Mouse (Mus musculus) heart, embryonic 12.5 days (tissue): ENCODE measurements around the gene Uggt1. TPM values are rescaled to one million over a fixed set of nuclear protein-coding genes. Genes with fewer than 3 reads are reported as not detected.

ENCODE experiments used
- ATAC-seq: fragments of 200-750 bp; cut with Nextera tagmentation; 2 replicates; pipeline ENCODE4 v1.8.0; 2017; ENCODE audit warnings: moderate TSS enrichment, moderate library complexity; ENCODE audit not compliant: insufficient number of reproducible peaks, low FRiP score
- H3K27ac ChIP-seq: fragments of 300-500 bp; sonication (generic); 2 replicates; pipeline ENCODE4 v1.5.1; 2016; ENCODE audit warnings: mild to moderate bottlenecking, moderate library complexity; ENCODE audit not compliant: poor library complexity, severe bottlenecking
- H3K27me3 ChIP-seq: fragments of 300-500 bp; sonication (generic); replicated peaks from 2 replicates; pipeline ENCODE4 v1.6.1; 2016; ENCODE audit warnings: mild to moderate bottlenecking, moderate library complexity
- H3K36me3 ChIP-seq: fragments of 300-500 bp; sonication (generic); 2 replicates; pipeline ENCODE4 v1.6.1; 2016; ENCODE audit warnings: mild to moderate bottlenecking, moderate library complexity
- H3K4me1 ChIP-seq: fragments of 300-500 bp; sonication (generic); replicated peaks from 2 replicates; pipeline ENCODE4 v1.6.1; 2016; ENCODE audit warnings: mild to moderate bottlenecking
- H3K4me2 ChIP-seq: fragments of 300-500 bp; sonication (generic); 2 replicates; pipeline ENCODE4 v1.6.1; 2016; ENCODE audit warnings: mild to moderate bottlenecking, moderate library complexity
- H3K4me3 ChIP-seq: fragments of 300-500 bp; sonication (generic); 2 replicates; pipeline ENCODE4 v1.5.1; 2016; ENCODE audit warnings: mild to moderate bottlenecking
- H3K9ac ChIP-seq: fragments of 300-500 bp; sonication (generic); 2 replicates; pipeline ENCODE4 v1.6.1; 2016; ENCODE audit warnings: mild to moderate bottlenecking, moderate library complexity
- H3K9me3 ChIP-seq: fragments of 300-500 bp; sonication (generic); replicated peaks from 2 replicates; pipeline ENCODE4 v1.6.1; 2016; ENCODE audit warnings: mild to moderate bottlenecking, moderate library complexity
- WGBS: fragments of 180-500 bp; shearing (Covaris S2); methylation state at CpG from one replicate; pipeline ENCODE4 v1.1.7; 2016; 5-methylcytosine and 5-hydroxymethylcytosine counted together
- polyA plus RNA-seq: library from polyadenylated mRNA; unstranded; fragments of >200 nt; fragmentation: Nextera tagmentation; extraction: Ambion mirVana; gene quantifications from 2 replicates; pipeline ENCODE4 v1.2.1, GENCODE M21; 2016

Uggt1 gene
- 46.0 and 53.3 TPM in 2 replicates for polyA plus RNA-seq

DNA sequence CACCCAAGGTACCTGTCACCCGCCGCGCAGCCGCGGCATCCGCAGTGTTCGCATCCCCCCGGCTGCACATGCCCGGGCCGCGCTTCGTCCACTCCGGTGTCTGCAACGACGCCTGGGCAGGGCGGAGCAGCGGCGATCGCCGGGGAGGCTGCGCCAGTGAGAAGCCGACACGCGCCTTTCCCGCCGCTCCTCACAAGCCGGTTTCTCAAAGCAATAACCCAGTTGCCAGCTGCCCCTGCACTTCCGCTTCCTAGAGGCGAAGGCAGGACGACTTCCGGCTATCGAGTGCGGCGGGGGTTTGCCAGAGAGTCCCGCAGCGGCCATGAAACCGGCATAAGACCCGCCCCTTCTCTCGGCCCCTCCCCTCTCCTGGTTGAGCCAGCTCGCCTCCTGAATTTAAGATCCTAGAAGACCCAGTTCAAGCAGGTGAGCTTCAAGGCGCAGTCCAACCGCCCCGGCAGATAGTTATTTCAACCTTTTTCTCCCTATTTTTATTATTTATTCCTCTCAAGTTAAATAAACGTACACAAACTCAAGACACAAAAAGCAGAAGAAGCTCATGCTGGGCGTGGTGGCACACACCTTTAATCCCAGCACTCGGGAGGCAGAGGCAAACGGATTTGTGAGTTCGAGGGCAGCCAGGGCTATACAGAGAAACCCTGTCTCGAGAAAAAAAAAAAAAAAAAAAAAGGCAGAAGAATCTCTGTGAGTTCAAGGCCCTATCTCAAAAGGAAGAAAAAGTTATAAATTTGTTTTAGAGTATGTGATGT, at the start of gene Uggt1:
TSS of gene Uggt1 (minus strand) at position 663 of the 770 bp plus-strand sequence.
- H3K9me3 ChIP-seq, result no peaks in the 10 kb centered on the region
- H3K27ac ChIP-seq, result peak within 1 kb of the TSS; percentile 61
- H3K4me1 ChIP-seq, result peaks cover 10% of the 10 kb centered on the region
- no peaks in the 10 kb centered on the region for H3K27me3 ChIP-seq
- peak; percentile 96 for ATAC-seq
- H3K36me3 ChIP-seq, result no peaks in the 10 kb centered on the region
- H3K9ac ChIP-seq, result peak within 1 kb of the TSS; percentile 87
- H3K4me2 ChIP-seq, result peak within 1 kb of the TSS; percentile 84
- H3K4me3 ChIP-seq, result peak within 1 kb of the TSS; percentile 79
- 2% methylated on average over 49 of the region's 49 CpGs for WGBS

DNA sequence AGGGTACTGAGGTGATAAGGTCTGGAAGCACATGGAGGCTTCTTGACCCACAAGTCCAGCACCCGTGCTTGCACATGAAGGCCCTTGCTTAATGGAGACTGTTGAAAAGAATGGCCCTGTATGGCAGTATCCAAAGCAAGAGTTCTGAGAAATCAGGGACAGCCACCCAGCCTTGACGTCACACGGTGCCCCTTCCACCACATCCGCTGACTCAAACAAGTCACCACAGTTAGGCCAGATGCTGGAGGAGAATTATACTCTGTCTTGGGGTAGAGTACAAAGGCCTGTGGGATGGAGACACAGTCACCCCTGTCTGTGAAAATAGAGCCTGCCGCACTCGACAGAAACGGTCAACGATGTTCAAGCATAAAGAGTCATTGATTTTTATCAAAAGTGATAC, 49.0 kb upstream of the Uggt1 start:
- no peaks in the 10 kb centered on the region for H3K9me3 ChIP-seq
- no peaks in the 10 kb centered on the region for H3K4me1 ChIP-seq
- no peak for ATAC-seq
- no peak overlapping the region for H3K4me3 ChIP-seq
- H3K36me3 ChIP-seq, result no peaks in the 10 kb centered on the region
- 90% methylated on average over 8 of the region's 8 CpGs for WGBS
- H3K27me3 ChIP-seq, result peaks cover 21% of the 10 kb centered on the region
- no peak overlapping the region for H3K4me2 ChIP-seq
- no peak overlapping the region for H3K9ac ChIP-seq
- H3K27ac ChIP-seq, result no peak overlapping the region

GRCm38 (mm10) chr1:36281849-36282248, 37.3 kb upstream of the Uggt1 start:
- no peak for ATAC-seq

DNA sequence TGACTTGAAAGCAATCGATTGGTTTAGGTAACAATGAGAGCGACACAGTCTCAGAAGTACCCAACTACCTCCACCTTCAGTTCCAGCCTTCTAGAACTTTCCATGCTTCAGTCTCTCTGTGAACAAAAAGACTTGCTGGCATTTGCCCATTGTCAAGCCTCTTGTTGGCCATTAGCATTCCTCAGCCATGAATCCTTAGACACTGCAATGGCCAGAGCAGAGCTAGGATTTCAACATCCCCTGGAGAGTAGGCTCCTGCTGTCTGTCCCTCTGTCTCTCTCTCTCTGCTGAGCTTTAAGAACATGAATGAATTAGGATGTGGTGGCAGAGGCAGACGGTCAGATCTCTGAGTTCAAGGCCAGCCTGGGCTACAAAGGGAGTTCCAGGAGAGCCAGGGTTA, 36.4 kb upstream of the Uggt1 start:
- Histone ChIP-seq H3K36me3 (no peaks in the 10 kb centered on the region), H3K27ac (no peak overlapping the region), H3K9me3 (no peaks in the 10 kb centered on the region), H3K4me3 (no peak overlapping the region), H3K4me2 (no peak overlapping the region), H3K4me1 (no peaks in the 10 kb centered on the region), H3K27me3 (no peaks in the 10 kb centered on the region), H3K9ac (no peak overlapping the region)
- WGBS, result 79% methylated on average over 3 of the region's 3 CpGs
- ATAC-seq, result no peak

More at GRCm38 (mm10) chr1:36281849-36282248, 37.3 kb upstream of the Uggt1 start:
- no peak overlapping the region for H3K27ac ChIP-seq
- no peak overlapping the region for H3K4me2 ChIP-seq
- no peak overlapping the region for H3K4me3 ChIP-seq
- no peaks in the 10 kb centered on the region for H3K4me1 ChIP-seq
- H3K27me3 ChIP-seq, result no peaks in the 10 kb centered on the region
- no peak overlapping the region for H3K9ac ChIP-seq
- H3K9me3 ChIP-seq, result no peaks in the 10 kb centered on the region
- no peaks in the 10 kb centered on the region for H3K36me3 ChIP-seq
- 83% methylated on average over 6 of the region's 6 CpGs for WGBS

- H3K27ac ChIP-seq, result no peak overlapping the region
- no peak overlapping the region for H3K9ac ChIP-seq
- no peak overlapping the region for H3K4me2 ChIP-seq
- WGBS, result 21% methylated on average over 3 of the region's 3 CpGs
- no peaks in the 10 kb centered on the region for H3K36me3 ChIP-seq
- ATAC-seq, result no peak
- no peaks in the 10 kb centered on the region for H3K9me3 ChIP-seq
- H3K27me3 ChIP-seq, result no peaks in the 10 kb centered on the region
- H3K4me3 ChIP-seq, result no peak overlapping the region
- 0 out of 2 replicates have a peak, but pooled peaks cover 4% of the 10 kb centered on the region for H3K4me1 ChIP-seq
These were observed 34.7 kb upstream of the Uggt1 start for GRCm38 (mm10) chr1:36279202-36279601.

GRCm38 (mm10) chr1:36277267-36278060, 32.9 kb upstream of the Uggt1 start:
- Histone ChIP-seq H3K27me3 (no peaks in the 10 kb centered on the region), H3K4me2 (no peak overlapping the region), H3K9ac (no peak overlapping the region), H3K27ac (no peak overlapping the region), H3K9me3 (no peaks in the 10 kb centered on the region), H3K36me3 (no peaks in the 10 kb centered on the region), H3K4me3 (no peak overlapping the region), H3K4me1 (peaks cover 20% of the 10 kb centered on the region)
- WGBS, result 20% methylated on average over 7 of the region's 7 CpGs
- no peak for ATAC-seq

DNA sequence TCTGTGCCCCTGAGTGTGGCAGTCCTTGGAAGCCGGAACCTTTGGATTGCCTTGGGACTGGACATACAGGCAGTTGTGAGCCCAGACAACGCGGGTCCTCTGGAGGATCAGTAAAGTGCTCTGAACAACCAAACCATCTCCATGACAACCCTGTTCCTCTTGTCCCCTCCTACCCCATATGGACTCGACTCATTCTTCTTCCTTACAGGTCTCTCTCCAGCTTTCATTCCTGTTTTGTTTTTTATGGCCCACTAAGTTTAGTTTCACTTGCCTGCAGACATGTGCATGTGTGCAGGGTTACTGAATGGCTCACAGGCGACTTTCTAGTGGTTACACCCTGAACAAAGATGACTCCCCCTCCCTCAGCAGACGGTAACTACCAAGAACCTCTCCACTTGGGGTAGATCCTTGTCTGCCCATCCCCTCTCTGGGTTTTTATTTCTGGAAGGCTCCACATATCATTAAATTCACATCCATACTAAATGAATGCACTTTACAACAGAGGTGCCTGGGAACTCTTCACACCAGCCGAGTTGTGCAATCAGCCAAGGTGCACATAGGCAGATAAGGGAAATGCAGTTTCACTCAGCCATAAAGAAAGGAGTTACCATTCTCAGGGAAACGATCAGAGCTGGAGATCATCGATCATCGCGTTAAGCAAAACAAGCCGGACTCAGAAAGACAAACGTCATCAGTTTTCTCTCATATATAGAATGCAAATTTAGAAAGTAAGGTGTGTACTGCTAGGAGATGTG, 31.3 kb upstream of the Uggt1 start:
- no peak overlapping the region for H3K27ac ChIP-seq
- no peak overlapping the region for H3K9ac ChIP-seq
- H3K4me2 ChIP-seq, result no peak overlapping the region
- ATAC-seq, result no peak
- no peaks in the 10 kb centered on the region for H3K27me3 ChIP-seq
- H3K9me3 ChIP-seq, result no peaks in the 10 kb centered on the region
- peaks cover 36% of the 10 kb centered on the region for H3K4me1 ChIP-seq
- no peak overlapping the region for H3K4me3 ChIP-seq
- WGBS, result 74% methylated on average over 13 of the region's 13 CpGs
- H3K36me3 ChIP-seq, result no peaks in the 10 kb centered on the region

- Histone ChIP-seq H3K9me3 (no peaks in the 10 kb centered on the region), H3K4me3 (0 out of 2 replicates have a peak within 1 kb of the TSS, but pooled peaks have one; percentile 1), H3K9ac (0 out of 2 replicates have a peak within 1 kb of the TSS, but pooled peaks have one; percentile 39), H3K27me3 (no peaks in the 10 kb centered on the region; the same call in 1 of the 2 replicates), H3K4me2 (peak within 1 kb of the TSS; percentile 49), H3K36me3 (no peaks in the 10 kb centered on the region), H3K4me1 (peaks cover 50% of the 10 kb centered on the region), H3K27ac (peak within 1 kb of the TSS; percentile 61; the same call in 1 of the 2 replicates)
- 86% methylated on average over 5 of the region's 5 CpGs for WGBS
- ATAC-seq, result no peak
These were observed 29.9 kb upstream of the Uggt1 start, which contains the start of gene Neurl3 for GRCm38 (mm10) chr1:36274455-36274854. Gene Neurl3 (minus strand): TSS chr1:36274679.

- 8% methylated on average over 9 of the region's 9 CpGs for WGBS
- ATAC-seq, result peak; percentile 38; the same call in 1 of the 2 replicates
- Histone ChIP-seq H3K27me3 (peaks cover 5% of the 10 kb centered on the region; the same call in 1 of the 2 replicates), H3K27ac (peak overlapping the region; percentile 61), H3K4me2 (peak overlapping the region; percentile 49), H3K4me1 (peaks cover 56% of the 10 kb centered on the region), H3K9ac (0 out of 2 replicates have a peak overlapping the region, but pooled peaks have one; percentile 39), H3K4me3 (0 out of 2 replicates have a peak overlapping the region, but pooled peaks have one; percentile 1), H3K9me3 (no peaks in the 10 kb centered on the region), H3K36me3 (no peaks in the 10 kb centered on the region)
These were observed 28.8 kb upstream of the Uggt1 start for GRCm38 (mm10) chr1:36273288-36273687.

- Histone ChIP-seq H3K27ac (no peak overlapping the region), H3K9me3 (no peaks in the 10 kb centered on the region), H3K4me3 (no peak overlapping the region), H3K36me3 (no peaks in the 10 kb centered on the region), H3K4me2 (peak overlapping the region; percentile 49), H3K9ac (0 out of 2 replicates have a peak overlapping the region, but pooled peaks have one; percentile 38), H3K4me1 (peaks cover 56% of the 10 kb centered on the region), H3K27me3 (peaks cover 5% of the 10 kb centered on the region; the same call in 1 of the 2 replicates)
- 40% methylated on average over 5 of the region's 5 CpGs for WGBS
- 0 out of 2 replicates have a peak, but pooled peaks have one; percentile 16 for ATAC-seq
These were observed 28.0 kb upstream of the Uggt1 start for GRCm38 (mm10) chr1:36272546-36272945.
